Mouse (Mus musculus) Muller cell, postnatal 12 days (primary cell): ENCODE measurements around the gene Fpr2.
"Not testable (repeated sequence)": the region's sequence is repeated elsewhere in the genome, so short reads cannot be mapped to it uniquely, and the experiment has no call there.

Experiments
- DNase-seq: peaks from one replicate; pipeline ENCODE4 v3.0.0-alpha.2; 2015; ENCODE audit errors: inconsistent ontology term

The Fpr2 gene

DNA sequence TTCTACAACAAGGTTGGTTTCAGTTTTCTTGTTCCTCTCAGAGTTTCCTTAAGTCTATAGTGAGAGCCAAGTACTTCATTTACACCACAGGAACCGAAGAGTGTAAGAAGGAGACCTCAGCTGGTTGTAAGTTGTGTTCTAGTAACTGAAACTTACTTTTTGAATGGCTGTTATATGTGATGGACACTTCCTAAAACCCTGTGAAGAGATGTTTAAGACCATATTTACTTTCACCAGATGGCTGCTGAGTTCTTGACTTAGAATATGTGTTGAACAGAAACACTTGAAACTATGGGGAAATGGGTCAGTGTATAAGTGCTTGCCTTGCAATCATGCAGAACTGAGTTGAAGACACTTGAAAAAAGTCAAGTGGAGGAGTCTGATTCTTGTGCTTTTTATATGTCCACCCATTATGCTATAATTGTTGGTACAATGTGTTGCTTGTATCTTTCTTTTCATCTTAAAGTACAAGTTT, at the start of gene Fpr2, which contains the start of gene Fpr3:
Gene Fpr2 (plus strand): TSS at position 51 of the 475 bp plus-strand sequence.
Gene Fpr3 (plus strand): TSS at position 79 of the 475 bp plus-strand sequence.
- DNase-seq = no peak

DNA sequence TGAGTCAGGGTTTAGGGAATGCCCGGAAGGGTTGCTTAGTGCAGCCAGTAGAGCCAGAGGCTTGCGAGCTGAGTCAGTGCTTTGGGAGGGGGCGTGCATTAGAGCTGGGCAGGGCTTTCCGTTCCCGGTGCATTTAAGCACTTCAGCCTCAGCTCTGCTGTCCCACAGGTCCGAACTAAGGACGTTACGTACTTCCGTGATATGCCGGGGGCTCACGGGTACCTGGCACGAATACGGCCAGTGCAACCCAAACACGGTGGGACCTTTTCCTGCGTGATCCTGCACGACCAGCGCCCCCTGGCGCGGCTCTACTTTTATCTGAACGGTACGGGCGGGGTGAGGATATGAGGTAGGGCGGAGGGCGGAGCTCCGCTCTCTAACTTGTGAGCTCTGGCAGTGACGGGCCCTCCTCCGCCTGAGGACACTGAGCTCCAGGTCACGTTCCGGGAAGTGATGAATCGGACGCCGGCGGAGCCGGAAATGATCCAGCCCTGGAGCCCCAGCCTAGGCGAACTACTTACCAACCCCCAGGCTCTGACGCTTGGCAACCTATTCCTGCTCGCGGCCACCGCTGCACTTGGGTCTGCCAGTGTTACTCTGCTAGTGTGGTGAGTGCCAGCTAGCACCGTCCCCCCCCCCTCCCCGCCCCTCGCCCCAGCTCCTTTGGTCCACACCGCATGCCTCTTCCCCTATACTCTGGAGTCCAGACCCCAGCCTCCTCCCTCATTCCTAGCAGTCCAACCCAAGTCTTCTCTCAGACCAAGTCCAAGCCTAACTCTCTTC, 49.5 kb upstream of the Fpr2 start:
- peak; percentile 98 for DNase-seq

DNA sequence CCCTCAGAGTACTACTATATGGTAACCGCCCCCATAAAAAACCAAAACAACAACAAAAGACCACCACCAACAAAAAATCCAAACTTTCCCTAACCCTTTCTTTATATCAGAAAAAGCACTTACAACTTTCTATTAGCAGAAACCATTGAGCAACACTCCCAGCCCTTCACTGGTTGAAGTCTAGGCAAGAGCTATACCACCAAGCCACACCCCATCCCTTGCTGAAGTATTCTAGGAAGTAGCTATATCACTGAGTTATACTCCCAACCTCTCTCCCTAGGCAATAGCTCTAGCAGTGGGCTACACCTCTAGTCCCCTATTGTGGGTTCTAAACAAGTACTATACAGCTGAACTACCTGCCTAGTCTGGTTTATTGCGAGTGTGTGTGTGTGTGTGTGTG, 48.3 kb upstream of the Fpr2 start:
- no peak for DNase-seq

DNA sequence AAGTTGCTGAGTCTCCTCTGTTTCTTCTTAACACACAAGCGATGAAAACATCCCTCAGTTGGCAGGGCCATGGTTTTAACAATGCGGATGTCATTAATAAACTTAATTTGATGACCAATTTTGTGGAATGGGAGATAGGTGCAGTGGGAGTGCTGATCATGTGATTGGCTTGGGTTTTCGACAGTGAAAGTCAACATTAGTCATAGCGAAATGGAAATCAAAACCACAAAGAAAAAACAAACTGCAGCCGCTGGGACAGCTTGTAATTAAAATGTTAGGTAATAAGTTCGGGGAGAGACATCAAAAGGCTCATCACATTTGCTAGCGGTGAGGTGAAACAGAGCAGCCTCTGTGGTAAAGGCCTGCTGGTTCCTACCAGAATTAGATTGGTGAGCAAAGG, 46.8 kb upstream of the Fpr2 start:
- no peak for DNase-seq

DNA sequence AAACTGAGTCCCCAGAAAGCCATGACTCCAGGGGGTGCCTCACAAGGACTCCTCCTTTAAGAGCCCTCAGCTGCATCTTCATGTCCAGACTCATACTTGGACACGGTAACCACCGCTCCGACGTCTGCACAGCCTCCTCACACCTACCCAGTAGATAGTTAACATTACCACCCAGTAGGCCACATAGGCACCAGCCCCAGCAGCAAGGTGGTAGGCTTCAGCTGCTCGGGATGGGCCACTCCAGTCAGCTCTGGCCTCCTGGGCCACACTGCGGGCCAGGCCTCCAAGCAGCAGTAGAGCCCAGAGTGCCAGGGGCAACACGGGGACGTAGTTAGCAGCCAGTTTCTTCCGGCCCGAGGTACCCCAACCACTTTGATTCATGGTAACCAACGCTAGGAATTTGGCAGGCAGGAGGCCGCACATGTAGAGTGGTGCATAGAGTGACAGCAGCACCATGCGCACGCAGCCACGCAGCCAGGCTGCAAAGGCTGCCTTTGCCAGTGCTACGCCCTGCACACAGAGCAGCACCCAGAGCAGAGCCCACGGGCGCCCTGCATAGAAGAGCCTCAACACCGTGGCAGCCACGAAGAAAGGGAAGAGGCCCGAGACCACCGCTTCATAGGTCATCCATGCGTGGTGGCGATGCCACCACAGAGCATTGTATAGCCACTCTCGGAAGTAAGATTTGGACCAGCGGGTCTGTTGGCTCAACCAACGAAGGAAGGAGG, 43.9 kb upstream of the Fpr2 start:
- DNase-seq = no peak

DNA sequence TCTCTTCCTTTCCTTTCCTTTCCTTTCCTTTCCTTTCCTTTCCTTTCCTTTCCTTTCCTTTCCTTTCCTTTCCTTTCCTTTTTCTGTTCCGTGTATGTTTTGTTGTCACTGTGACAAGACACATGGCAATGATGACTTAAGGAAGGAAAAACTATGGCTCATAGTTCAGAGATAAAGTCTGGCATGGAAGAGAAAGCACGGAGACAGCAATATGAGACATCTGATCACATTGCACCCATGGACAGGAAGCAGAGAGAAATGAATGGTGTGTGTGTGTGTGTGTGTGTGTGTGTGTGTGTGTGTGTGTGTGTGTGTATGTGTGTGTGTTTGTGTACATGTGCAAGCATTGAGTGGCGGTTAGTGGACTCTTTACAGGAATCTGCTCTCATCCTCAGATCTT, 43.0 kb upstream of the Fpr2 start:
- not testable (repeated sequence) for DNase-seq

DNA sequence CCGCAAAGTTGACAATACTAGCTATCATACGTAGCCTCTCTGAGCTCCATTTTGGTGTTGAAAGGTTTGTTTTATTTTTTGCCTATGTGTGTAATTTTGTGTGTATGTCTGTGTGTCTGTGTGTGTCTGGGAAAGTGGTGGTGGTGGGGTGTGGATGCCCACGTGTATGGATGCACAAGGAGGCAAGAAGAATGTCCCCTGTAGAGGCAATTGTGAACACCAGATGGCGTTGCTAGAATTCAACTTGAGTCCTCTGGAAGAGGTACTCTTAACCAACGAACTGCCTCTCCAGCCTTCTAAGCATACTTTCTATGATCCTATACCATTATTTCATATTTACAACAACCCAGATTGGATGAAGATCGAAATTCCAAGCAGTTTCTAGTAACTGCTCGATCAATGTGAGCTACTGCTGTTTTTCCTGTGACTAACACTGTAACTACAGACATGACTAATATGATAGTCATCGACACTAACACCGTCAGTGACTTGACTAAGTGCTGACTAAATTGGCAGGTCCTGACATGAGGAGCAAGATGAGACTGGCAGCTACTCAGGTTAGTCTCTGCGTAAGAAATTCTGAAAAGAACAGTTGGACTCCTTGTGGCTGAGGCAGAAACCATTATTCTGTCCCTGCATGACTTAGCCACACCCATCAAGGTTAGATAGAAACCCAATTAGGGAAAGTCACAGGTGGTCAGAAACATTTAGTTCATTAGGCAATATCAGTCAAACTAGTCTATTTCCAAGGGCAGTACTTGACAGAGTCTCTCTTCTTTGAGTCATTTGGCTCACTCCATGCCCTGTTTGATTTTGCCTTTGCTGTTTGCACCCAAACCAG, 42.2 kb upstream of the Fpr2 start:
- no peak for DNase-seq

DNA sequence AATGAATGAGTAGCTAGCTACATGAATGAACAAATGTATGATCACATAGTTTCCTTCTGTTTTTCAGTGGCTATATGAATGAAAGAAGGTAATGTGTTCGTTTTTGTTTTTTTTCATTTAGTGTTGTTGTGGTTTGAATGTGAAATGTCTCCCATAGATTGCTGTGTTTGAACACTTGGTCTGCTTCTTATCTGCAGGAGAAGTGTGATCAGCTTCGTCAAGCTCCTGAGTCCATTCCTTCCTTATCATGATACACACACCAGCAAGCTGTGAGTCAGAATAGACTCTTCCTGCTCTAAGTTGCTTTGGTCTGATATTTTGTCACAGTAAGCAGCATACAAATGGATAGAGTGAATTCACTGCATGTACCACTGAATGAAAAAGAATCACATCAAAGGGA, 38.6 kb upstream of the Fpr2 start:
- DNase-seq = no peak

DNA sequence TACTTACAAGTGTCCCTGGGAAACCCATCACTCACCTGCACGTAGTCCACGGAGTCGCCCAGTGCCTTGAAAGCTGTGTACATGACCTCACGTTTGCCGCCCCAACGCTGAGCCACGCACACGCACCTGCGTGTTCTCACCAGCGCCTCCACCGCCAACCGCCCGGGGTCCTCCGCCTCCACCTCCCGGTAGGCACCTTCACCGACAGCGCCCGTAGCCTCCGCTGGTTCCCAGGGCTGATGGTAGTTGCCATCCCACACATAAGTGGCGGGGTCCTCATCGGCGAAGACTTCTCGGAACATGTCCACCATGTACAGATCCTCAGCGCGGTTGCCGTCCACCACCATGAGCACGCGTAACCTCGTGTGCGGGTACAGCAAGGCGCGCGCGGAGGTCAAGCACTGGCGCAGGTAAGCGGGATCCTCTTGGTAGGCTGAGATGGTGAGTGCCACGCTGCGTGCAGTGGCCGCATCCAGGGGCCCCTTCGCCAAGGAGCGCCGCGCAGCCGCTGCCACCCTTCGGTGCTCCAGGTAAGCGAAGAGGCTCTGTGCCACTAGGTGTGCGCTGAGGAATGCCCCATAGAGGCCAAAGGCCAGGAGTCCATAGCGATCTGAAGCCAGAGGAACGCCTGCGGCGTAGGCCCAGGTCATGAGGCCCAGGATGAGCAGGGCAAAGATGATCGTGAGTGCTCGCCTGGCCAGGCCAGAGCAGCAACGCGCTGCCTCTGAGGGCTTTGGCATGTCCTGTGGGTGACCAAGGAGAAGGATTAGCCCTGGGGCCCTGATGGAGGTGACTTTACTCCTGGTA, 37.5 kb upstream of the Fpr2 start:
- DNase-seq = no peak

DNA sequence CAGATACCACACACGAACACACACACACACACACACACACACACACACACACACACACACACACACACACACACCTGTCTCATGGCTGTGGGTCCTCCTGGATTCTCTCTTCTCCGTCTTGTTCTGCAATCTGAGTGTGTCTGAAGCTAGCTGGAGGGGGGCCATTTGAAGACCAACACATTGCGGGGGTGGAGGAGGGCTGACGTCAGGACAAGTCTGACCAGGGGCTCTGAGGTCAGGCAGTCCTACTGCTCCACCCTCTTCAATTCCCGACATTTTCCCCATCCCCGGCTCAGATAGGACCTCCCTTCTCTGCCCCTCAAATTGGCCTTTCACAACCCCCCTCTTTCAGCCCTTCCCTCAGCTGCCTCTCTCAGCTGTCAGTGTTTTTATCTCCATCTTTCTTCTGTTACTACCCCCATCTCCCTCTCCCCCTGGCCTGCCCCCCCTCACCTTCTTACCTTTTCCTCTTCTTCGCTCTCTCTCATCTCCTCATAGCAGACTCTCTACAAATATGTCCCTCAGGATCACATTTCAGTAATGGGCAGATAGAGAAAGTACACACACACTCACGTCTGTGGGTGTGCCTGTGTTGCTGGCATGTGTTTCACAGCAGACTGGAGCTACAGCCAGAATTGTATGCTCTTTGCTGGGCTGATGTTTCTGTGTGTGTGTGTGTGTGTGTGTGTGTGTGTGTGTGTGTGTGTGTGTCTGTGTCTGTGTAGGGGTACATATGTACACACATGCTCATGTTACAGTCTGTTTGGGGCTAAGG, 32.4 kb upstream of the Fpr2 start, which contains the start of gene Has1:
Gene Has1 (minus strand): TSS at position 142 of the 775 bp plus-strand sequence.
- DNase-seq = no peak

DNA sequence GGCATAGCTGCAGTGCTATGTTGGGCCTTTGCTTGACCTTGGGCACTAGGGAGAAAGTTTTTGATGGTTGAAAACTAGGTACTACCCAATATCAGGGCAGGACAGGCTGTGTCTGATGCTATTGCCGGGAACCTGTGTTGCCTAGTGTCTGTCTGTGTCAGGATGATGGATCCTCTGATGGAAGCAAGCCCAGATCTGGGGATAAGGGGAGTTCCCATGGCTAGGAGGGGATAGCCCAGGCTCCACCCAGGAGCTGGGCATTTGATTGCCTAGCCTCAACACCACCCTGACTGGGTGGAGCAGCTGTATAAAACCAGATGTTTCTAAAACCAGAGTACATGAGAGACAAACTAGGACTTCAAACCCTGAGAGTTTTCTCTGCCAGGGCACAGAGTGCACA, 31.0 kb upstream of the Fpr2 start:
- no peak for DNase-seq

DNA sequence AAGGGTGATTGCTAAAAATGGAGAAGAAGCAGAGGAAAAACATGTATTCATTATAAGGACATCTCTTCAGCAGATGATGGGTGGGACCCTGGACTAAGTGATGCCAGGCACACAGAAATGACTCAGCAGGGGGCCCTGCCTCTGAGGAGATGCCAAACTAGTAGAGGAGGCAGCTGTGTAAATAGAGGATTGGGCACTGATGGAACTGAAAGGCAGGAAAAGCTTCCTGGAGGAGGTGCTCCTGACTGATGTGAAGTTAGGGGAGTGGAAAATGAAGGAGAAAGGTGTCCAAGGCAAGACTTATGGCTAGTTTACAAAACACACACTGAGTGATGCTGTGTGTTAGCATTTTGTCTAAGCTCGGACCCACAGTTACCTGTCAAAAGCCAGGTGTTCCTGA, 30.2 kb upstream of the Fpr2 start:
- no peak for DNase-seq

DNA sequence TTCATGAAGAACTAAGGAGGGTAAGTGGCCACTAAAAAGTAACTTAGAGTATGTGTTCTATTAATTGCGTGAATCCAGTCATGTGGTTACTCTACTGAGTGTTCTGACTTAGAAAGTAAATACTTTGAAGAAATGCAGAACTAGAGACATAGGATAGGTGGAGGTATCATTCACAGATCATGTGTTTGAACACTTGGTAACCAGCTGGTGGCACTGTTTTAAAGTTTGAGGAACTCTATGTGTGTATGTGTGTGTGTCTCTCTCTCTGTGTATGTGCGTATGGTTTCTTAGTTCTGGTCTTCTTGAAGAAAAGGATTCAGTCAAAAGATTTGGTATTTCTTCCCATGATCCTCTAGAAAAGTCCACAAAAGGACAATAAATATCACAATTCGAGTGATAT, 27.5 kb upstream of the Fpr2 start:
- no peak for DNase-seq

DNA sequence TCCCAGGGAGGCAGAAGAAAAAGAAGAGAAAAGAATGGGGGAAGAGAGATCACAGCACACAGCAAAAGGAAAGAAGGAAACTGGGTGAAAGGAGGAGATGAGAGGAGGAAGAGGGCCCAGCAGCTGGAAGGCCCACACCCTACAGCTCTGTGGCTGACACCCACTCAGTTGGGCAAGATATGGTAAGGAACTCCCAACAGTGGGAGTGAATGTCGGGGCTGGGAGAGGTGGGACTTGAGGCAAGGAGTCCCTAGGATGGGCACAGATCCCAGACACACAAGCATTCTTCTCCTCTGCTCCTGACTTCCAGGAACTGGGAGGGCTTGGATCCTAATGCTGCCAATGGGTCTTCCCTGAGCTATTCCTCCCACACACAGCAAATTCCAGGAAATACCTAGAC, 25.3 kb upstream of the Fpr2 start:
- no peak for DNase-seq

DNA sequence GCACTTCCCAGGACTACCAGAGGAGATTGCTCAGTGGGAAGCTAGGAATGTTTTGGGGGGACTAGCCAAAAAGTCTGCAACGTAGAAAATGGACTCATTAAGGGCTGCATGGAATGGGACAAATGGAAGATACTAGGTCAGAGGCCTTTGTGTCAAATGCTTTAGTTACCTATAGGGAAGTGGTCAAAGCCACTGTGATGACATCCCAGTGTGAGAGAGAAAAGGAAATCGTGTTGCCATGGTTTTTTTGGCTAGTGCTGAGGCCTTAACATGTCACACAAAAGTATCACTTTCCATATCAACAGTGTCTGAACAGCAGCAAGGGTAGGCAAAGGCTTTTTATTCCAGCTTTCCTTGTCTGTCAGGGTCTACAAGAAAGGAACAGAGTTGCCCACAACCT, 22.5 kb upstream of the Fpr2 start:
- DNase-seq = no peak

DNA sequence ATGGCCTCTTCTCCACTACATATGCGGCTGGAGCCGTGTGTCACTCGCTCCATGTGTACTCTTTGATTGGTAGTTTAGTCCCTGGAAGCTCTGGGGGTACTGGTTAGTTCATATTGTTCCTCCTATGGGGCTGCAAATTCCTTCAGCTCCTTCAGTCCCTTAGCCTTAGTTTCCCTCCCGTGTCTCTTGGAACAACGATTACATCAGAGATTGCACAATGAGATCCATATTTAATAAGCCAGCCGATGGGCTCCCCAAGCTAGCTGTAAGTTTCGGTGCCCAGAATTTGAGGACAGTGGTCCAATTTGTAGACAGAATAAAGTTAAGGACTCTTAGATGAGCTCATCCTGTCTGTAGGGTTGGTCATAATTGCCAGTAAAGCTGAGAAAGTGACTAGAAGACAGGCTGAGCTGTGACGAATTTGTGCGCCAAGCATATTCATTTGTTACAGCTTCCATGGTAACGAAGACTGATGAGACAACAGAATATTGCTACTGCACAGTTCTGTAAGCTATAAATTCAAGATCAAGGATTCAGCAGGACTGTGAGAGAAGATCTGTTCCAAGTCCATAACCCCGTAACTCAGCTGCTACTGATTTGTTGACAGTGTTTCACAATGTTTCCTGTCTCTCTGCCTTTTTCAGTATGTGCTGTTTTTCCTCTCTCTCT, 20.7 kb upstream of the Fpr2 start:
- DNase-seq = no peak

DNA sequence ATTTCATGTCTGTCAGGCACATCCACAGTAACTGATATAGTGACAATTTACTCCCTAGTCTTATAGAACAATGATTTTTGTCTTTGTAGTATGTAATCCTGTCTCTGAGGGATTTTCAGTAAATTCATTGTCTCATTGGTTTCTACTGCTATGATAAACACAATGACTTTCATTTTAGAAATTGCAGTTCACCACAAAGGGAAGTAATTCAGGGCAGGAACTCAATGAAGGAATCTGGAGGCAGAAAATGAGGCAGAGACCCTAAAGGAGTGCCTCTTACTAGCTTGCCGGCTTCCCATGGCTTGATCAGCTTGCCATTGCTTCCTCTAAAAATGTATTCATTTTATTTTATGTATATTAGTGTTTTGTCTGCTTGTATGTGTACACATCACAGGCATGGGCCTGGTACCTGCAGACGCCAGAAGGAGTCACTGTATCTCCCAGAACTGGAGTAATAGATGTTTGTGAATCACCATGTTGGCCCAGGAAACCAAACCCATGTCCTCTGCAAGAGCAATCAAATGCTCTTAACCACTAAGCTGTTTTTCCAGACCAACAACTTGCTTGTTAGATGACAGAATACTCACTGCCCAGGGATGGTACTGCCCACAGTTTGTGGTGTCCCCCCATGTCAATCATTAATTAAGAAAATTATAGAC, 16.6 kb upstream of the Fpr2 start:
- no peak for DNase-seq

DNA sequence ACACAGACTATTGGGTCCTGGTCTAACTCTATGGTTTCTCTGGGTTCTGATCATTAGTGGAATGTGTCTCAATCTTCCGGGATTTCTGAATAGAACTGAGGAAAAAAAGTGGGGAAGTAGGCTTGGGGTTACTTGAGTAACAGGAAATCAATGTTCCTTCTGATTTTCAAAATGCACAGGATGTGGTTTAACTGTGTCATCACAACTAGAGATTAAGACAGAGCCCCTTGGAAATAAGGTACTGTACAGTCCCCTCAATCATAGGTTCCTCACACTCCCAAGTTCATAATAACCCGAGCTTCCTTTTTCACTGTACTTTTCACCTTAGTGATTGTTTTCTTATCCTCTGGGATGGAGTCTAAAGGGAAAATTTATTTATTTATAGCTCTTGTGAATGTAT, 15.9 kb upstream of the Fpr2 start:
- DNase-seq = no peak

DNA sequence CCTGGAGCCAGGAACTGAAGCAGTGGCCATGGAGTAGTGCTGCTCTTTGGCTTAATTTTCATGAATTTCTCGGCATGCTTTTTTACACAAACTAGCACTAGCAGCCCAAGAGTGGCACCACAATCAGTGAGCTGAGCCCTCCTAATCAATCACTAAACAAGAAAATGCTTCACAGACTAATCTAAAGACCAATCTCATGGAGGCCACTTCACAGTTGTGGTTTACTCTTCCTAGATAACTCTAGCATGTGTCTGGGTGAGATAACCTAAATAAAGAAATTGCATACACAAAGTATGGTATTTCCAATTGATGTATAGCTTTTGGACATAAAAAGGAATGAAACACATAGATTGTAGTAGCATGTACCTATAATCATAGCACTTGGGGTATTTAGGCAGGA, 8.3 kb upstream of the Fpr2 start:
- no peak for DNase-seq
